Mouse (Mus musculus) adipose tissue, adult 10 weeks (tissue): Measurements from ENCODE around the gene Enc1. TPM values are rescaled to one million over a fixed set of nuclear protein-coding genes. Genes with fewer than 3 reads are reported as not detected.

Experiments used
- polyA plus RNA-seq: library from polyadenylated mRNA; stranded (reverse); fragments of 350-450 nt; fragmentation: Illumina TruSeq; extraction: RNeasy Lipid Tissue Mini Kit (QIAGEN cat#74804); gene quantifications from one replicate; pipeline ENCODE4 v1.2.3, GENCODE M21; 2014; ENCODE audit warnings: low read depth, low replicate concordance

Enc1 gene
- 16.7 TPM for polyA plus RNA-seq

GRCm38 (mm10) chr13:97240965-97241786, at the start of gene Enc1:
Gene Enc1 (plus strand): TSS chr13:97241105.

GRCm38 (mm10) chr13:97197932-97198562, 42.9 kb upstream of the Enc1 start, which contains the start of gene Hexb:
Gene Hexb (minus strand): TSS chr13:97198357.

Other genes with a start within 250 kb of the Enc1 start
- 19.6 TPM for gene 1700029F12Rik, start 206.7 kb upstream of the Enc1 start, polyA plus RNA-seq
- gene Fam169a, start 173.8 kb upstream of the Enc1 start, polyA plus RNA-seq = 9.6 TPM
- 3.8 TPM for gene Gm6169, start 141.9 kb upstream of the Enc1 start, polyA plus RNA-seq
- 25.0 TPM for gene Gfm2, start 103.2 kb upstream of the Enc1 start, polyA plus RNA-seq
- gene Nsa2, start 103.2 kb upstream of the Enc1 start, polyA plus RNA-seq = 136 TPM
- gene Hexb, start 42.7 kb upstream of the Enc1 start, polyA plus RNA-seq = 192 TPM